15 mouse cellular contexts compared by ENCODE assay signal in genomic region chr5:45196159-45196558, GRCm38 (mm10).
DNase-seq lines count a peak whose midpoint lies in the region; ATAC-seq and TF ChIP-seq lines count a peak whose summit lies in the region.
"Had no signal": no experiment of that assay in that cellular context is flagged by ENCODE, and none has a peak within 500 bp of the region (broad histone marks: within the 10 kb centered on the region; RNA-seq: fewer than 3 reads in every experiment).

No protein-coding gene starts in this region.

- no peaks in the 10 kb centered on the region for H3K4me1 ChIP-seq in lung, postnatal 0 days (ENCODE audit: insufficient read depth, low read depth, low read length)
- no peaks in the 10 kb centered on the region for H3K4me1 ChIP-seq in intestine, embryonic 15.5 days (replicated peaks)
- H3K4me1 ChIP-seq: hindbrain, embryonic 12.5 days; liver, embryonic 13.5 days had no signal

- no peaks in the 10 kb centered on the region for H3K27me3 ChIP-seq in lung, postnatal 0 days (replicated peaks; ENCODE audit: insufficient read depth, low read length)
- H3K27me3 ChIP-seq in intestine, embryonic 15.5 days (replicated peaks), result no peaks in the 10 kb centered on the region
- H3K27me3 ChIP-seq: hindbrain, embryonic 12.5 days; liver, embryonic 13.5 days had no signal

- intact Hi-C loops in left cerebral cortex, postnatal 25 days (cut with DNase I), result loop anchor here (2.0 to 10.0 kb wide), 3 partner anchors 37 to 79 kb away; no protein-coding TSS in a partner anchor
- intact Hi-C loops in heart, postnatal 36 days (cut with DNase I), result no loop called here

- DNase-seq in lung, postnatal 0 days (ENCODE audit: low spot score), result peak; percentile 5
- DNase-seq in lung, postnatal 36 days, result no peak
- DNase-seq in layer of hippocampus, adult 8-10 months (ENCODE audit: low spot score in 2 of 2), result peak; percentile 51 to 69
- DNase-seq in left cerebral cortex, postnatal 25 days (ENCODE audit: low spot score in 2 of 2), result peak; percentile 44 to 93
- no peak for DNase-seq in heart, postnatal 36 days
- no peak for DNase-seq in urinary bladder, postnatal 10 days (ENCODE audit: low spot score)
- DNase-seq: cerebellum, postnatal 36 days; gastrocnemius, adult 2 months; kidney, adult 2 months; liver, embryonic 13.5 days; midbrain, embryonic 14.5 days; thymus, postnatal 25 days had no signal

- TF ChIP-seq EP300 in lung, postnatal 0 days (IDR thresholded peaks at IDR 0.05), result no peak

- H3K27ac ChIP-seq in lung, postnatal 0 days (ENCODE audit: low read length), result no peak overlapping the region
- H3K27ac ChIP-seq in intestine, embryonic 15.5 days, result no peak overlapping the region
- H3K27ac ChIP-seq: gastrocnemius, adult 2 months; hindbrain, embryonic 12.5 days; liver, embryonic 13.5 days had no signal

- ATAC-seq in lung, postnatal 0 days, result no peak
- ATAC-seq in intestine, embryonic 15.5 days, result no peak
- ATAC-seq in inflammation-experienced regulatory T-cells, adult 6 months, result no peak

- 50% methylated on average over 3 of the region's 3 CpGs for WGBS in lung, postnatal 0 days
- WGBS in intestine, embryonic 15.5 days, result 53% methylated on average over 3 of the region's 3 CpGs

- no peak overlapping the region for H3K4me3 ChIP-seq in lung, postnatal 0 days (ENCODE audit: low read depth, low read length)
- no peak overlapping the region for H3K4me3 ChIP-seq in intestine, embryonic 15.5 days (replicated peaks)
- H3K4me3 ChIP-seq: gastrocnemius, adult 2 months; hindbrain, embryonic 12.5 days; liver, embryonic 13.5 days had no signal

- no peak overlapping the region for H3K4me2 ChIP-seq in lung, postnatal 0 days (replicated peaks; ENCODE audit: low read depth, low read length)
- no peak overlapping the region for H3K4me2 ChIP-seq in intestine, embryonic 15.5 days (replicated peaks)
- H3K4me2 ChIP-seq: hindbrain, embryonic 12.5 days; liver, embryonic 13.5 days had no signal

- no peak overlapping the region for H3K9ac ChIP-seq in lung, postnatal 0 days (replicated peaks; ENCODE audit: low read depth)
- H3K9ac ChIP-seq in intestine, embryonic 15.5 days, result no peak overlapping the region
- H3K9ac ChIP-seq: hindbrain, embryonic 12.5 days; liver, embryonic 13.5 days had no signal

- H3K36me3 ChIP-seq in lung, postnatal 0 days (ENCODE audit: insufficient read depth, low read length), result no peaks in the 10 kb centered on the region
- no peaks in the 10 kb centered on the region for H3K36me3 ChIP-seq in intestine, embryonic 15.5 days
- H3K36me3 ChIP-seq: hindbrain, embryonic 12.5 days; liver, embryonic 13.5 days had no signal

- H3K9me3 ChIP-seq in lung, postnatal 0 days (ENCODE audit: low read length), result no peaks in the 10 kb centered on the region
- H3K9me3 ChIP-seq in intestine, embryonic 15.5 days, result no peaks in the 10 kb centered on the region
- H3K9me3 ChIP-seq: hindbrain, embryonic 12.5 days; liver, embryonic 13.5 days had no signal

- TF ChIP-seq CTCF in lung, postnatal 0 days (IDR thresholded peaks at IDR 0.05), result no peak

Comparison
In these comparisons a context has a peak if more than half of its experiments do, and no peak if none do; other contexts are left out.
1. DNase-seq: peak in lung, postnatal 0 days (single experiment), layer of hippocampus, adult 8-10 months (2 of 2) and left cerebral cortex, postnatal 25 days (2 of 2); none in lung, postnatal 36 days (single experiment), heart, postnatal 36 days (0 of 2) and urinary bladder, postnatal 10 days (single experiment).